Mouse (Mus musculus): ENCODE measurements around the gene Tbrg4.

Gene Tbrg4

DNA sequence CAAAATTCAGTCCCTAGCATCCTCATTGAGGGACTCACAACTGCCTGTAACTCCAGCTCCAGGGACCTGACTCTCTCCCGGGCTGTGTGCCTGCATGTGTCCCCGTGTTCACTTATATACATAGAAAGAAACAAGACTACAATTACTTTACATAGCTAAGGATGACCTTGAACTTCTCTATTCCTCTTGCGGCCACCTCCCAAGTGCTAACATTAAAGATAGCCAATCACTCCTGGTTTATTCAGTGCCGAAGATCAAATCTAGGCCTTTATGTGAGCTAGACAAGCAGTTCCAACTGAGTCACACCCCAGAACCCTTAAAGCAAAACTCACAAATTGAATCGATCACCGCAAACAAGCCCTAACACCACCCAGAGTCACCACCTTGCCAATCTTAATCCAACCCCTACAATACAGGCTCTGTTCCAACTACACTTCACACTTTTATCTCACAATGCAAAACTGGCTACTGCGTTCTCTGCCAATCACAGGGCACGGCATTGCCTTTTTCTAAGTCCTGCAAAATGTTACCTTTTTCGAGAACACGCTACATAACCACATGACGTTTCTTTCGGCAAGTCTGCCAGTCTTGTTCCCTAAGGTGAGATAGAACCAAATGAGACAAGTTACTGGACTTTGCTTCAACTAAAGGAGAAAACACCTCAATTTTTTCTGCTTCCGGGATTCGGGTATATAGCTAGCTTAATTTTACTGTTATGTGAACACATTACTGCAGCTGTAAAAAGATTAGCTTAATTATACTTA, 1.1 kb downstream of the Tbrg4 start:
- intact Hi-C loops (cut with DNase I), result loop anchor here (10.0 kb wide), 1 partner anchor 160 kb away; no protein-coding TSS in a partner anchor

GRCm38 (mm10) chr11:6623704-6624103, 2.2 kb downstream of the Tbrg4 start:
- intact Hi-C loops (cut with DNase I), result loop anchor here (10.0 kb wide), 1 partner anchor 159 kb away; no protein-coding TSS in a partner anchor

GRCm38 (mm10) chr11:6615250-6616205, 10.3 kb downstream of the Tbrg4 start:
- intact Hi-C loops (cut with DNase I), result no loop called here

DNA sequence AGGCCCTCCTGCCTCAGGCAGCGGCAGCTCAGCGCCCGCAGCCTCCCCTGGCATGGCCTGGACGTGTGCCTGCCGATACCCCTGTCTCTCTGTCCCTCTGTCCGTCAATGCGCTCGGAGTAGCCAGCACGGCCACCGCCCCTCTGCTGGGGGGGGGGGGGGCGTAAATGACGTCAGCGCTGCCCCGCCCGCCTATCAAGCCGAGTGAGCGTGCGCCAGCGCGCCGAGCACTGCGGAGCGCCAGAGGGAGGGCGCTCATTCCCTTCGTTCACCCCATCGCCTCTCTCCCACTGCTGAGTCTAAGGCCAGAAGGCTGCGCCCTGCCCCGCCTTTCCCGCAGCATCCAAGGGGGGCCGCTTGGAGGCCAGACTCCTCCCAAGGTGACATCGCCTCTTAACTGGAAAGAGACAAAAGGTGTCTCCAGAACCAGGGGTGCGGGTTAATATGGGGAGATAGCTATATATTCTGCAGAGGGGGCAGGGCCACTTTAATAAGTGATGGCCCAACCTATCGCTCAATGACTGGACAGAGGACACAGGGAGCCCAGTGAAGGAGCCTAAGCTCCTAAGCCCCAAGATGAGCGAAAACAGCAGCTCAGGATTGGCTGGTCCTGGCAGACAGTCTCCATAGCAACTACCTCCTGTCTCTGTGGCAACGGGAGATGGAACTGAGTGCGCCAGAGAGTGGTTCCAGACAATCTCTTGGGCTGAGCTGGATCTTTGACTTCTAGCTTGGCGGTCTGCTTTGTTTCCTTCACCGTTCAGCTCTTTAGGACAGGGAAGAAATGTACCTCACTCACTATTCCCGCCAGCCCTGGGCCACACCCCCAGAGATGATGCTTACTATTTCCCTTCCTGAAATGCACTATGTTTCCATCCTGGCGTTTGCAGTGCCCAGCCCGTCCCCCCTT, 20.1 kb downstream of the Tbrg4 start, which contains the start of gene Nacad:
Gene Nacad (minus strand): TSS at position 563 of the 909 bp plus-strand sequence.
- intact Hi-C loops (cut with DNase I), result no loop called here

DNA sequence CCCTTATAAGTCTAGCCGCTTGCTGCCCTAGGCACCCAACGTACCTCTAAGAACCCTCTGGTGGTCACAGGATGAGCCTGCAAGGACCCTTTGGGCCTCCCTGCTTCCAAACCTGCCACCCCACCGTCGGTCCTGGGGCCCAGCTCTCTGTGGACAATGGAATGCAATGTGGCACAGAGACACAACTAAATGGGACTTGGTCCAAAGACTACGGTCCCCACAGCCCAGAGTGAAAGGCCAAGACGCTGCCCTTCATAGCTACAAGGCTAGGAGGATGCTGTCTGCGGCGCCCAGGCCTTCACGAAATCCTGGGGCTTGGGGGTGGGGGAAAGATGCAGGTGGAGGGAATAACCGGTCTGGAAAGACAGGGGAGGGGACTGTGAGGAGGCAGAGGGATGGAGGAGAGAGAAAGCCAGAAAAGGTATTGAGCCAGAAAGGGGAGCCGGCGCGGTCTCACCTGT, 20.8 kb downstream of the Tbrg4 start:
- intact Hi-C loops (cut with DNase I), result no loop called here

DNA sequence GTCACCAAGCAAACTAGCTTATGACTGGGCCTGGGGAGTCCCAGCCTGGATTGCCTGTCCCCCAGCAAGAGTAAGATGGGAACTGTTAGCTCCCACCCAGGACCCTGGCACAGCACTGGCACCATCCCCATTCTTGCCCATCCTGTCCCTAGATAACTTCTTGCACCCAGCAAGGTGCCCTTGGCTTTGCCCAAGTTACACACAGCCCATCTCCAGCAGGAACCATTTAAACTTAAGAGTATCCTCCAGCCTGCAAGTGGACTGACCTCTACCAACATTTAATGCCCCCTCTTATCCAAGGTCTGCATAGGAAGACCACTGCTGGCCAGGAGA, 21.3 kb downstream of the Tbrg4 start:
- intact Hi-C loops (cut with DNase I), result no loop called here

DNA sequence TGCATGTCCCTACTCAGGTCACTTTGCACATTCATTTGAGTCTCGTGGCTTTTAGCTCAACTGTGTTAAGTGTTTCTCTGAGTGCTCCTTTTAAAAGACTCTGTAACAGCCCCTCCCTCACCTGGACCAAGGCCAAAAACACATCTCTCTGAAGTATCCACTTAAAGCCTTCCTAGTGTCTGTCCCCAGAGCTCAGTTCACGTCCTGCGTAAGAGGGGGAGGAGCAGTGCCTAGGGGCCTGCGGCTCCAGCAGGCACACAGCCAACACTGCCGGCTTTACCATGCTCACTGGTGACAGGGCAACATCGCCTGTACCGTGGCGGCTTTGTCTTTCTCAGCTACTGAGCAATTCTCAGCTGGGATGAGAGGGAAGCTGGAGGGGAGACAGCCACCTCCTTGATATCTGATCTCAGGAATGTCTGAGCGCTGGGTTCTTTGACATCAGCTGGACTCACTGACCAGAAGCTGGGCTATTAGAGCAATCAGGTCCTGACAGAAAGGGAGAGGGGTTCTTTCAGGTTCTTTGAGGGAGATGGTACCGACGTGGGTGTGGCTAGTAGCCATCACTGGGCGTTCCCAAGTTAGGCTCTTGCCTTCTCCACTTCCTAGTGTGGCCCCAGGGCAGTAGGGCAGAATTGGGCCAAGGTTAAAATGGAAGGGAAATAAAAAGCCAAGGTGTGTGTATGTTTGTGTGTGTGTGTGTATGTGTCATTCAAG, 21.8 kb downstream of the Tbrg4 start:
- intact Hi-C loops (cut with DNase I), result no loop called here

GRCm38 (mm10) chr11:6603224-6603623, 22.6 kb downstream of the Tbrg4 start:
- intact Hi-C loops (cut with DNase I), result no loop called here

- intact Hi-C loops (cut with DNase I), result no loop called here
These were observed 23.2 kb downstream of the Tbrg4 start for GRCm38 (mm10) chr11:6602662-6603061.

GRCm38 (mm10) chr11:6601649-6602480, 24.0 kb downstream of the Tbrg4 start:
- intact Hi-C loops (cut with DNase I), result no loop called here

- intact Hi-C loops (cut with DNase I), result no loop called here
These were observed 25.5 kb downstream of the Tbrg4 start for GRCm38 (mm10) chr11:6600284-6600944.

DNA sequence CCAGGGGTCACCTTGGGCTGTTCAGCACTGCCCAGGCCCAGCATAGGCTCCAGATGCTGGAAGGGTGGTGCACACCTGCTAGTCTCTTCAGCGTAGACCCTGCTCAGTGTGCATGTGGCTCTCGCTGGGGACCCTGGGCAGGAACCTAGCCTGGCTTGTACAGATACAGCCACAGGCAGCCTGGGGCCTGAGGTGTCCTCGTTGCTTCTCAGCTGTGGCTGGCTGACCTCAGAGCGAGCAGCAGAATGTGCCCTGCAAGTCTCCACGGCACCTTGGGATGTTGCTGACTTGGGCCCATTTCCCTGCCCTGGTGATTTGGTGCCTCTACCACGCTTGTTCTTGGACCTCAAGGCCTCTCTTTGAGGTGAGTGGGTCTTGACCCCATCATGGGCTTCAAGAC, 26.0 kb downstream of the Tbrg4 start:
- intact Hi-C loops (cut with DNase I), result no loop called here

DNA sequence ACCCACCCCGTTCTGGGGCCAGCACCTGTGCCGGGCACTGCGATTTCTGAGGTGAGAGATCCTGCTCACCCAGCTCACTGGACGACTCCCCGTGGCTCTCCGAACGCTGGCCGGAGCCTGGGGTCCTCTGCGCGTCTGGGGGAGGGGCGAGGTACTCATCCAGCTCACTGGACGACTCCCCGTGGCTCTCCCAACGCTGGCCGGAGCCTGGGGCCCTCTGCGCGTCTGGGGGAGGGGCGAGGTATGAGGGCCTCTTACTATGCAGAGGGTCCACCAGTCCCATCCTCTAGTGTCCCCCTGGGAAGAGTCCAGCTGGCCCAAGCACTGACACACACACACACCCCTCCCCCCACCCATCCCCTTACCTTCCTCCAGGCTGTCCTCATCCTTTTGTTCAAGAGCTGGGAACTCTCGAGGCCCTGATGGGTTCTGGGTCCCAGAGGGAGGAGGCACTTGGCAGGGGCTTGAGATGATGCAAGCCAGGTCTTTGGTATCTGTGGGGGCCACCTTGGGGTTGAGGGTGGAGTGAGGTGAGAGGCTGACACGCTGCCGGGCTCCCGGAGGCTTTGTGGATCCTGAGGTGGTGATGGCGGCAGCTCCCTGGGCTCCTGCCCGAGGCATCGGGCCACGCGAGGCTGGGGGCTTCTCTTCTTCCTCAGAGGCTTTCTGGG, 26.7 kb downstream of the Tbrg4 start:
- intact Hi-C loops (cut with DNase I), result no loop called here

DNA sequence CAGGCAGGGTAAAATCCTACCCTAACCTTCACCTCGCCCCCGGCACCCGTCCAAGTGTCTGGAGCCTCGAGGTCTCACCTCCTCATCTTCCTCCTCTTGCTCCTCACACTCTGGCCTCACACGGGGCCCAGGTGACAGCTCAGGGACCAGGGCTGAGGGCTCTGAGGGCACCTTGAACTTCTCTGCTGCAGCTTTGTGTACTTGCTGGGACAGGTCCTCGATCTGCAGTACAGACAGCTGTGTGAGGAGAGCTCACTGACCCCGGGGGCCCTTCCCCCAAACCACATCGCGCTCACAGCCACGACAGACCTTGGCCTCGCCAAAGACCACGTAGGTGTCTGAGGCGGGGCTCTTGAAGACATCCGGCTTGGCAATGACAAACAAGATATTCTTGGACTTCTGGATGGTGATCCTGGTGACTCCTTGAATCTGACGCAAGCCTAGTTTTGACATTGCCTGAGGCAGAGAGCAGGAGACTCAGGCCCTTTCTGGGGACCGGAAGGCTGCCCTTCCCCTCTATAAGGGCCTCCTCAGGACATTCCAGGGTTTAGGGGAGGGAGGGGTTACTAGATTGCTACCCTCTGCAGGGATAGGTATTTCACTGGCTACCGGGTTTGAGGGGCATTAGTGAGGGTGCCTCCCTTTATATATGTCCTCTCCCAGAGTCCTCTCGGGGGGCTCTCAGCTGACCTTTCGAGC, 27.5 kb downstream of the Tbrg4 start:
- intact Hi-C loops (cut with DNase I), result no loop called here

GRCm38 (mm10) chr11:6597523-6597922, 28.3 kb downstream of the Tbrg4 start:
- intact Hi-C loops (cut with DNase I), result no loop called here

- intact Hi-C loops (cut with DNase I), result no loop called here
These were observed 29.3 kb downstream of the Tbrg4 start for GRCm38 (mm10) chr11:6596616-6597015.

- intact Hi-C loops (cut with DNase I), result no loop called here
These were observed 29.7 kb downstream of the Tbrg4 start for GRCm38 (mm10) chr11:6596205-6596604.

DNA sequence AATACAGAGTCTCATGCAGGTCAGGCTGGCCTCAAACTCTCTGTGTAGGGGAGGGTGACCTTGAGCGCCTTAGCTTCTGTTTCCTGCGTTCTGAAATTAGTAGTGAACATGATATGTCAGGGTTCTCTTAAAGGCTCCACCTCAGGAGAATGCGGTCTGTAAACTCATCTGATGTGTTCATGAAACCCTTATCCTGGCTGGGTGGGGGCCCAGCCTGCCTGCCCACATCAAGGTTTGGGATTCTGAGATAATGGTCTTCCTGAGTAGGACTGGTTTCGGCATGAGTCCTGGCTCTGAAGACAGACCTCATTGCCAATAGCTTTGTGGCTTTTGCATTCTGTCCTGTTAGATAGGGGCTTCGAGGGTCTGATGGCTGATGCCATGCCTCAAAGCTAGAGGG, 30.5 kb downstream of the Tbrg4 start:
- intact Hi-C loops (cut with DNase I), result no loop called here
